Mouse (Mus musculus) adrenal gland (tissue): ENCODE data around the gene Ank3.

Source experiments
- intact Hi-C: fragments of 180-260 bp; cut with DNase I; formaldehyde crosslinking; loops from one replicate; pipeline ENCODE4 v1.15.1; 2025

Ank3 gene

DNA sequence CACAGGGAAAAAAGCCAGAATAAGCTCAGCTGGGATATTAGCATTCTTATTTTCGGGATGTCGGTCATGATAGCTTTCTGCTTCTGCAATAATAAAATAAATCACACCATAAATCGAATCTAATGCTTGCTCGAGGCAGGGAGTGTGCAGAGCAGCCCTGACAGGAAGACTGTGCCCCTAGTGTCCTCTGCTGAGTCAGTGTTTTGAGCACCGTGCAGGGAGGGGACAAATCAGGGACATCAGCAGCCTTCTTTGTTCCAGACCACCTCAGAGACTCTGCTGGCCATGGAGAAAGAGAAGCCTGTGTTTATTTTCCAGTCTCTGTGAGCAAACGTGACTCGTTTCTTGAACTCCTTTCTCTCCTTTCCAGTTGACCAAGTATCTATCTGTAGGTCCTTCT, 352.8 kb downstream of the Ank3 start:
- intact Hi-C loops: no loop called here

DNA sequence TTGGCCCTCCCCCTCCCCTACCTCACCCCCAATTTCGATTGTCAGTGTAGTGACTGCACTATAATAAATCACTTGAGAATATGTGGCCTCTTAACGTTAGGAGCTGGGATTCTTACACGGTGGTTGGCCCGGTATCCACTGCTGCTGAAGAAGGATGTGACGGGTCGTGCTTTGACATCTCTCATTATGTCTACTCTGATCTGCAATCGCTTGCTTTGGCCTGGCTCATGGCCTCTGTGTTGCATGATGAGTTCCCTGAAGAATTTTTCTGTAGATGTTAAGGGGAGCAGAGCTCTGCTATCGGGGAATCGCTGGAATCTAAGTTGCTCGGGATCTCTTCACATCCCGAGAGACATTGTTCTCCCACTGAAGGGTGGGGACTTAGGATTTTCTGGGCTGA, 354.9 kb downstream of the Ank3 start:
- intact Hi-C loops: no loop called here

DNA sequence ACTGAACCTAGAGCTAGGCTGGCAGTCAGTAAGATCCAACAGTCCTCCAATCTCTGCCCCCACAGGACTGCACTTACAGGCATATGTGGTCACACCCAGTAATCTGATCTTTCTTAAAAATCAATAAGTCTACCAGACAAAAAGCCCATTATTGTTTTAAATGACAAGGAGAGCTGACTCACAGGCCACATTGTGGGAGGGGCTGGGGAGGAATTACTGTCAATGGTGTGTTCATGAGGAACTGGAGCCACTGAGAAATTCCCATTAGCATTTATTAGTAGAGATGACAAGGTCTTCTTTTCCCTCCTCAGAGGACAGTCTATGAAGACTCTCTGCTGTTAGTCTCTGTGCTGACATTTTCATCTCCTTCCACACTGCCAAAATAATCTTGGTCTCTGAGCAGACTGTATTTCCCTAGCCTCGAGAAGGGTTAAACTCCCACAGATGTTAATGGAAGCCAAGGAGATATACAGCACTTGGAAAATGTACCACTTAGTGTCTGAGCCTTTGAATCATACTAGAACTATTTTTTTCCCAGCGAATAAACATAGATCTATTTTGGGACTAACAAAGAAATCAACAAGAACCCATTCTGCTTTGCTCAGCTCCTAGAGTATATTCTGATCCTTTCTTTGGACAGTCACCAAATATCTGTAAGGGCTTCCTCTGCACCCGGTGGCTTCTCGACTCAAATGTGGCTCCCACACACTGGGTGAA, 358.5 kb downstream of the Ank3 start:
- intact Hi-C loops: no loop called here

DNA sequence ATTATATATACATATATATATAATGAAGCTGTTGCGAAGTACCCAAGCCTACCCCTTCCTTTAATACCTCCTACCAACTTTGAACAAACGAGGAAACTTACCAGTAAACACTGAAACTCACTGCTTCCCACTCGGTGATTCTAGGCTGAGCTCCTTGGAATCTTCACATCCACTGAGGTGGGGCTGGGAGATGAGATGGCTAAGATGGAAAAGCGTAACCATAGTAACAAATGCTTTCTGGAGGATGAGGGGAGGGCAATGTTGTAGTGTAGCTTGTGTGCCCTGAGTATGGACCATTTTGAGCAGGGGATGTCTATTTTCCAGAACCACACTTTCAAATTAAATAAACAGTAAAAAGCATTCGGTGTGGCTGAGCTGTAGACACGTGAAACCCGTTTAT, 364.4 kb downstream of the Ank3 start:
- intact Hi-C loops: no loop called here

DNA sequence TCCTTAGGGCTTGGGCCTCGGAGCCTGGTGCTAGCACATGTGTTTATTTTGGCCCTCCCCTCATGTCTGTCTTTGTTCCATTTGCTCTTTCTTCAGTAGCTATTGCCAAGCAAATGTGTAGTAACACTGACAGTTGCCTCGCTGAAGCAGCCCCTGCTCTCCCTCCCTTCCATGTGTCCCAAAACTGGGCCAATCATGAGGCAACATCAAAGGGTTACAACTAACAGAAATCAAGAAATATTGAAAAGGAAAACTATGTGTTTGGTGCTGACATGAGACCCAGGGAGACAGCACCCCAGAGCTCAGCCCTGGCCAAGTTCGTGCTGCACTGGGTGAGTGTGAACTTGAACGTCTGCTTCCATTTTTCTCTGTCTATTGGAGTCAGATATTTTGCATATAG, 365.8 kb downstream of the Ank3 start:
- intact Hi-C loops: no loop called here

DNA sequence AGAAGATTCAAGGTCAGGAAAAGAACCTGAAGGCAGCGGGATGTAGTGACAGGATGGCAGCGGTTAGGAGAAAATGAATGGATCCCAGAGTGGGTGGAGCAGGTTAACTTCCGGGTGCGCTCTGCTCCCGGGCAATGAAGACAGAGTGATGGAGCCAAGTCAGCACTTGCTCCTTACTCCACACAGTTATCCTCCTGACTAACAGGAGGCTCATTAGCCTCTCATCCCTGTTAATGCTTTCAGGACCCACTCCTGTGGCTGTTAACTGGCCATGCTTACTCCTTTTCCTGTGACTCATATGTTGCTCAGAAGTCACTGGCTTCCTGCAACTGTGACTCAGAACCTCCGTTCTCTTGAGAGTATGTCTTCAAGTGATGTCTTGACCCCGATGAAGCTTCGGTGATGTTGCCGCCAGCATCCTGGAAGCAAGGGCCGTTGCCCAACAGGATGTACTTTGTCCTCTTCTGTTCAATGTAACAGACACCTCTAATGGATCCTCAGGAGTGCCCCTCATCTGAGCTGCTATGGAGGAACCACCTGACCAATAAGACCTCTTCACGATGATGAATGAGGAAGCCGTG, 378.6 kb downstream of the Ank3 start:
- intact Hi-C loops: no loop called here

DNA sequence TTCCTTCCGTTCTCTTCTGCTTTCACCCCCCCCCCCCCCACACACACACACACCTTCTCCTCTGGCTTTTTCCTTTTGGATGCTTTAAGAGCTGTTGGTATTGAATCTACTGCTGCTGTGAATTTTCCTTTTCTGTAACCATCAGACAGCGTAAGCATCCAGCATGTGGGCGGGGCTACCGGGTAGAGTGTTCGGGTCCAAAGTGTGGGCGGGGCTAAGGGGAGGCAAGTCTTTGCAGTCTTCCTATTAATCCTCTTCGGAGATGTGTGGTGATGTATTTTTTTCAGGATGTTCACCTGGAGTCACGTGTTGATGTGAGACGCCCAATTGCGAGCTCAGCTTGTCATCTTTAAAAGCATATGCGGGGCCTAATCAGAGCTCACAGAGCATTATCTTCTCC, 379.2 kb downstream of the Ank3 start:
- intact Hi-C loops: no loop called here

DNA sequence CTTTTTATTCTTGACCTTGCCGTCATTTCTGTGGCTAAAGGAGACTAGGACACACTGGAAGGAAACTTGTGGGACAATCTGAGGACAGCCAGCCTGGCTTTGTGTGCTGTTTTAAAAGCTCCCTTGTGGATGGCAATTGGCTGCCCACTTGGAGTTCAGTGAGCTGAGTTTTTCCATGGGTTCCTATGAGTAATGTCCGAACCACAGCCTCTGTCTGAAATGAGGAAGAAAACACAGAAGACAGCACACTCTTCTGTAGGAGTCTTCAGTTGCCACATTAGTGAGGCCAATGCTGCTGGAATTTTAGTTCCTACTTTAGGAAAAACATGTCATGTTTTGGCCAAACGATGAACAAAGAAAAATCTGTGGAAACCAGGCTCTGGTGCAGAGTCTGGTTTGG, 380.7 kb downstream of the Ank3 start:
- intact Hi-C loops: no loop called here

DNA sequence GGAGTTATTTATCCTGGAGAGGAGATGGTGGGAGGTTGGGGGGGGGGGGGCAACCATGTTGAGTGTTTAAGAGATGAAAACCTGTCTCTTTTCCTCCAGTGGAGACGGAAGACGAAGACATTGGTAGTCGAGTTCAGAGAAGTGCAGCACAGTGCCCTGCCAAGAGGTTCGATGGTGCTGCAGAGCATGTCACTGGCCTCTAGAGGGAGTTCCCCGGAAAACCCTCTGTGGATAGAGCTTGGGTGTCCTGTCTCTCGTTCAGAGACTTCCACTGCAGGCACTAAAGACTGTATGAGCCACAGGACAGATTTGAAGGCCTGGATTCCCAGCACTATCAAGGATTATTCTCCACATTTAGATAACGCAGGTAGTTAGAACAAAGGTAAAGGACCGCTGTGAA, 382.9 kb downstream of the Ank3 start:
- intact Hi-C loops: no loop called here

DNA sequence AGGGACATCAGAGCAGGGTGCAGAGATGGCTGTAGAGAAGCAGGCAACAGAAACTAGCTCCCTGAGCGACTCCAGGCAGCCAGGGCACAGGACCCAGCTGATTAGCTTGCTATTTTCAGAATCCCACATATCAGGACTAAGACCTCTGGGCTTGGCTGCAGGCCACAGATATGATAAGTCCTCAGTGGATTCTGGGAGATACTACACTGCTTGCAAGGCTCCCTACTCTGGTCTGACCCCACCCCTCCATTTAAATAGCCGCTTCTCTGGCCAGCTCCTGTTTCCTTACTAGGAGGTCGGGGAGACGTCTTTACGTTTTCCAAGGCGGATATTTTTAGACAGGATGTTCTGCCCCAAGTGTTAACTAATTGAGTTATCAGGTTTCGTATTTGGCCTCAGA, 386.7 kb downstream of the Ank3 start:
- intact Hi-C loops: no loop called here

DNA sequence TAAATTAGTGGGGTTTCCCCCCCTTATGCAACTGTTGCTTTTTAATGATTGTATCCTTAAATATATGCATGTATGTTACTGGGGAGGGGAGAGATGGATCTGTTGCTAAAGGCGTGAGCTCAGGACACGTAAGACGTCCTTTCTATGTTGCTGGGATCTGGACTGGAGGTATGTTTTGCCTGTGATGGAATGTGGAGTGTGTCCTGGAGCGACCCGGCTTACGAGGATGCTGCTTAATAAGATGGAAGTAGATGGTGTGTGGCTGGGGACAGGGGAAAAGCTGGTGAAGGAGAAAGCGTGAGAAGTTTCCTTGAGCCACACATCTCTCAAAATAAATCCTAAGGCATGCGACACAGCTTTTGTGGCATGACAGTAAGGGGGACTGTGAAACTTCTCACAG, 387.1 kb downstream of the Ank3 start:
- intact Hi-C loops: no loop called here

DNA sequence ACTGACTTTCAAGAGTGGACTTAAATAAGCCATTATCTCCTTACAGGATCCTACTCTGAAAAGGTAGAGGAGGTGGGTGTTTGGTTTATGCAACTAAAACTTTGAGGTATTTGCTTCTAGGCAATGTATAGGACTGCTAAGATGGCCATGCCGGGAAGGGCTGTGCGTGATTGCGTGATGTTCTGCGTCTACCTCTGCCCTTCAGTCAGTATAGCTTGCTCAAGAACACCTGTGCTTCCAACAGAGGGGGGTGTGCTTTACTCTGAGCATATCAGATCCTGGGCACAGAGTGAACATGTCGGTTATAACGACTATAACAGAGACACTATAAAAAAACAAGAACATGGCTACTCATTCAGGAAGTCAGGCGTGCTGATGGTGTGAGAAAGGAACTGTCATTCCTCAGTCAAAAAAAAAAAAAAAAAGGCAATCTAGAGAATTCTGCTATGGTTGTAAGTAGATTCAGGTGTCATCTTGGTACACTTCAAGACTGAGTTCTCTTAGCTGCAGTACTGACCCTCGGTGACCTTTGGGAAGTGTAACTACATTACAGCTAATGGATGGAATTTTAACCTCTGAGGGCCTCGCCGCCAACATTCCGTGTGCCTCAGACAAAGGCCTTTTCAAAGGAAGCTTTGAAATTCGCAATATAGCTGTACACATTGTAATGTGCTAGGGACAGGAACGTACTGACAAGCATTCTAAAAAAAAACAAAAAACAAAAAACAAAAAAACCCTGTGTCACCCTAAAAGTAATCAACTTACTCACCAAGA, 387.8 kb downstream of the Ank3 start:
- intact Hi-C loops: no loop called here

DNA sequence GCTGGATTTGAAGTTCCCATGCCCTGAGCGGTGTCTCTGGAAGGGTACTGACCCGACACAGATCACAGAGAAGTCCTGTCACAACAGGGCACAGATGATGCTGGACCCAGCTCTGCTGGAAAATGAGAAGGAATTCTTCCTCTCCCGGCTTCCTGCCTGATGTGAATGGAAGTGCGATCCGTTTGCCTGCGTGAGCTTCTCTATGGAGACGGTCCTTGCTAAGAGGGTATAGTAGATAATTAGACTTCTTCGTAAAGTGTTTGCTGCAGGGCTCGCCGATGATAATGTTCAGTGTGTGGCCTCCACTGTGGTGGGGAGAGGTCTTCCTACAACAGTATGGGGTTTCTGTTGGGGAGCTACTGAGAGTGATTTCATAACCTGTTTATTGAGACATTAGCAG, 388.8 kb downstream of the Ank3 start:
- intact Hi-C loops: no loop called here

DNA sequence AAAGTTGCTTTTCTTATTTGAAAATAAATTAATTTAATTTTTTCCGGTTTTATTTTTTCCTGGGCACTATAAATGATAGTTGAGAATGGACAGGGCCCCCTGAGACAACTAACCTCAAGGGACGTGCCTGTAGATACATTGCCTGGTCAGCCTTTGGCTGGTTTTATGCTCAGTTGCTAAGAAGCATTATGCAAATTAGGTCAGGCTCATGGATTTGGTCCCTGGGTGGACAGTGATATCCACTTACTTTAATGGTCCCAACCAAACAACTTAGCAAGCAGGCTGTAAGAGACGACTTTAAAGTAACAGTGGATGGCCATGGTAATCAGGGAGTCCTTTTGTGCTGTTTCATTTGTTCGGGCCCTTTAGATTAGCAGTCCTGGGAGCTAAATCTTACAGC, 392.0 kb downstream of the Ank3 start:
- intact Hi-C loops: loop anchor here (5.0 kb wide), 1 partner anchor 338 kb away; no protein-coding TSS in a partner anchor

DNA sequence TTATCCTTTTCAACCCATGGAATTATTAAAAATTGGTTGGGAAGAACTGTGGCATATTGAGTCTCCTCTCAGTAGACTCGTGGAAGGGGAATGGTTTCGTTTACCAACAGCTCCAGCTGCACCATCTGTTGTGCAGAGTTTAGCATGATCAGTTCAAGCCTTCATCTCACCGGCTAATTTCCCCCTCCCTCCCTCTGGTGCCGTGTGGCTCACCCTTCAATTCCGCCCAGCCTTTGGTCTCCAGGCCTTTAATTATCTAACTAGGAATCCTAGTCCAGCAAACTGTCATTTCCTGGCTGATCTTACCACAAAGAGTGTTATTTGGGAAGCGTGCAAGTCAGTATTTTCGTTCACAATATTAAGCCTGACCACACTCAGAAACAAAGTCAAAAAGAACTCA, 393.4 kb downstream of the Ank3 start:
- intact Hi-C loops: loop anchor here (5.0 kb wide), 1 partner anchor 340 kb away; no protein-coding TSS in a partner anchor

DNA sequence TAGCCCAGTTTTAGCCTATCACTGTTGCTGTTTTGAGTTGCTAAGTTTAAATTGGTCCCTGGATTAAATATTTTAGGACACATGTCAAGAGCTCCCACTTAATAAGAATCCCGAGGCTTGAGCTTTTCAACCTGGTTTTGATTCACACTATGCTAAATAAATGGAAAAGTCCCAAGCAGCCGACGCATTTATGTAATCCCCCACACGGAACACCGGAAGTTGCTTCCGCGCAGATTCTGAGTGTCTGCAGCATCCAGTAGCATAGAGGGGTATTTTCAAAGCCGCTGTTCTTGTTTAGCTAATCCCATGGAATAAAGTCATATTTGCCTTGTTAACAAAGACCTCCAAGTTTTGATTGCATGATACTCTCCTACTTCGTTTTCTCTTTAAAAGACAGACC, 393.8 kb downstream of the Ank3 start:
- intact Hi-C loops: loop anchor here (5.0 kb wide), 1 partner anchor 340 kb away; no protein-coding TSS in a partner anchor

DNA sequence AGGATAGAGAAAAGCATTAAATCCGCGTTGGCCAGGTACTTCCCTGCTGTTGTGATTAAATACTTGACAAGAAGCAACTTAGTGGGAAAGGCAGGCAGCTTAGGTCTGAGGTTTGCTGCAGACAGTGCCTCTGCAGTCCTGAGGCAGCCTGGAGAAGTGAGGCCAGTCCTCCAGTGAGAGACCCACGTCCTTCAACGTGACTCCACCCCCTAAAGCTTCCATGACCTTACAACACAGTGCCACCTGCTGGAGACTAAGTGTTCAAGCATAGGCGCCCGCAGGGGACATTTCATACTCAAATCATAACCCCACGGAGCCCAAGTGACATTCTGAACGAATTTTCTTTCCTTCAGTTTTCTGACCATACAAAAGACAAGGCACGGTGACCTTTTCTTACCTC, 394.5 kb downstream of the Ank3 start:
- intact Hi-C loops: loop anchor here (1.0 to 5.0 kb wide), 2 partner anchors 131 to 341 kb away; no protein-coding TSS in a partner anchor

DNA sequence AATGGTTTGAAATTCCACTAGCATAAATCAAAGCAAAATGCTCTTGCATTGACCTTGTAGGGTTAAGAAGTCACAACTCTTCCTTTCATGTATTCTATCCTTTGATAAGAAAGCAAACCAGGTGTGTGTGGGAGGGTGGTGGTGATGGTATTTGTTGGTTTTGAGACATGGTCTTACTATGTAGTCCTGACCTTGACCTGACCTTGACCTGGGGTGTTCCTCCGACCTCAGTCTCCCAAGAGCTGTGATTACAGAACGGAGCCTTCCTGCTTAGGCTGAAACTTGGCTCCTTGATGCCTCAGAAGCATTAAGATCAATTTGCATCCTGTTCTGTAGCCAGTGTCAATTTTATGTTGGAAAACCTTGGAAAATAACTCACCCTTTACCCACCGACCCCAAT, 397.1 kb downstream of the Ank3 start:
- intact Hi-C loops: no loop called here

DNA sequence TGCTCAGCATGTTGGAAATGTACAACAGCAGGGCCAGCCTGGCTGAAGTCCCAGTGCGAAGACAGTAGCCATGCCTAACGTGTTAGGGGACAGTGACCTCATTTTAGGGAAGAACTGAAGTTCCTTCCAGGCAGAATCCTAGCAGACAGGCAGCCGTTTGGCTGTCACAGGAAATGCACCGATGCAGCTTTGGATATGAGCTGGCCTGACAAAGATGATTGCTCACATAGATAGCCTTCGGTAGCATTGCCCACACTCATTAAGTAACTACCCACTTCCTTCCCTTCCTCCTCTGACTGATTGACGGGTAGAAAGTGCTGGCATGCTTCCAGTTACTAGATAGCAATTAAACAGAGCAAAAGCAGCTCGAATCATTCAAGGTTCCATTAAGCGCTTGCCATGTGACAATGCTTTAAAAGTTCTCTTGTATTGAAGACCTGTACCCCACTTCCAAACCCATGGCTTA, 397.9 kb downstream of the Ank3 start:
- intact Hi-C loops: no loop called here

DNA sequence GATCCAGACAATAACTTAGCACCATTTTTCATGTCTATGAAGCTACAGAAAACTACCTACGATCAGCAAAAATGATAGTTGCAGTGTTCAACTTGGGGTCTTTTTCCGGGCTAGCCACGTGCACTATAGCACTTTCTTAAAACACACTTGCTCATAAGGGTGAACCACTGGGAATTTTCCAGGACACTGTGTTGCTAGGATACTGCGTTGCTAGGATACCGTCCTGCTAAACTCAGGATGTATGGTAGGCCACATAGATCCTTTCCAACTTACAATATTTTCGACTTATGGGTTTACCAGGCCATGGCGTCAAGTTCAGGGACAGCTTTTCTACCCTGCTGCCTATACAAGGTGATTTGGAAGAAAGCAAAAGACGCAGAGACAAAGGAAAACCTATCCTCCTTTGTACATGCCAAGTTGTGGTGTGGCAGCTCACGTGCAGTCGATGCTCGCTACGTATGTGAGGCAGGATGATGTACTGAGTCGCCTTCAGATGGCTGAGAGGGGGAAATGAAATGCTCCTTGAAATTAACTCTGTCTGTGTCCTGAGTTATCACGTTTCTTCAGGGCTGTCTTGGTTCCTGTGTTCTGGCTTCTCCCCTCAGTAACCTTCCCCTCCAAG, 404.7 kb downstream of the Ank3 start:
- intact Hi-C loops: no loop called here

DNA sequence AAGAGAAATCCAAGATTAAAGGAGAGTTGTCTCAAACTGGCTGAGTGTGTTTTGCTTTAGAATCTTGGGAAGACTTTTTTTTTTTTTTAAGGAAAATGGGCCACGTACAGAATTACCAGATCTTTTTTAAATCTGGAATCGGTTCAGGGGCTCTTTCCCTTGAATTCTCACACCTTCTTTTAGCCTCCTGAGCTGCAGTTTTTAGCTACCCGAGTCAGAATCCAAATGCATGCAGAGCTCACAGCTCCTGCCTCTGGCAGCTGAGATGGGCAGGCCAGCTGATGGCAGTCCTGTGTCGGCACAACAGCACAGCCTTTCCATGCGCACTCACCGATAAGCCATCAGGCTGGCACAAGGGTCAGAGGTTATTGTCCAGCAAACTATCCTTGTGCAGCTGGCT, 406.0 kb downstream of the Ank3 start:
- intact Hi-C loops: no loop called here

DNA sequence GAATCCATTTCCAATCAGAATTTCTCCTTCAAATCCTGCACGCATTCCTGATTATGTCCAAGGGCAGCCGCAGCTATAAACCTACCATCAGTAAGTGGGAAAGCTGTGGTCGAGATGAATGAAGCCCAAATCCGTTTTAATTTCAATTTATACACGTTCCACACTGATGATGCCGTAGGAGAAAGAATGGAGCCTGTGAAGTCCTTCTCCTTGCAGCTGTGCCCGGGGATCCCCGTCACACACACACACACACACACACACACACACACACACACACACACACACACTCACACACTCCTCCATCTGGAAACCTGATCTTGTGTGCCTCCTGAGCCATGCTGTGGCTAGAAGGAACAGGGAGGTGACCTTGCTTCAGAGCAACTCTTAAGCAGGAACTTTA, 412.2 kb downstream of the Ank3 start:
- intact Hi-C loops: no loop called here
